Mouse (Mus musculus) forebrain, embryonic 15.5 days (tissue): ENCODE measurements around the gene Sh2d1b2. TPM values are rescaled to one million over a fixed set of nuclear protein-coding genes. Genes with fewer than 3 reads are reported as not detected.
A peak's percentile ranks its signal among the peaks of the same experiment; 100 is the strongest.
"Not testable (repeated sequence)": the region's sequence is repeated elsewhere in the genome, so short reads cannot be mapped to it uniquely, and the experiment has no call there.

Source experiments
- ATAC-seq: fragments of 200-750 bp; cut with Nextera tagmentation; replicated peaks from 2 replicates; pipeline ENCODE4 v1.8.0; 2017; ENCODE audit warnings: mild to moderate bottlenecking, moderate TSS enrichment, moderate library complexity
- H3K27ac ChIP-seq: fragments of 300-500 bp; sonication (generic); replicated peaks from 2 replicates; pipeline ENCODE4 v1.5.1; 2015; ENCODE audit warnings: mild to moderate bottlenecking, inconsistent platforms
- H3K27me3 ChIP-seq: fragments of 300-500 bp; sonication (generic); 2 replicates; pipeline ENCODE4 v1.6.1; 2015; ENCODE audit warnings: inconsistent platforms
- H3K36me3 ChIP-seq: fragments of 300-500 bp; sonication (generic); 2 replicates; pipeline ENCODE4 v1.6.1; 2015; ENCODE audit warnings: mild to moderate bottlenecking, inconsistent platforms
- H3K4me1 ChIP-seq: fragments of 300-500 bp; sonication (generic); 2 replicates; pipeline ENCODE4 v1.6.1; 2015; ENCODE audit warnings: inconsistent platforms
- H3K4me2 ChIP-seq: fragments of 300-500 bp; sonication (generic); replicated peaks from 2 replicates; pipeline ENCODE4 v1.6.1; 2015; ENCODE audit warnings: mild to moderate bottlenecking, inconsistent platforms
- H3K4me3 ChIP-seq: fragments of 300-500 bp; sonication (generic); 2 replicates; pipeline ENCODE4 v1.5.1; 2015; ENCODE audit warnings: mild to moderate bottlenecking, inconsistent platforms
- H3K9ac ChIP-seq: fragments of 300-500 bp; sonication (generic); replicated peaks from 2 replicates; pipeline ENCODE4 v1.6.1; 2015; ENCODE audit warnings: mild to moderate bottlenecking, inconsistent platforms
- H3K9me3 ChIP-seq: fragments of 300-500 bp; sonication (generic); 2 replicates; pipeline ENCODE4 v1.6.1; 2016; ENCODE audit warnings: inconsistent platforms
- WGBS: fragments of 180-500 bp; shearing (Covaris S2); methylation state at CpG from one replicate; pipeline ENCODE4 v1.1.7; 2015; ENCODE audit warnings: mixed read lengths; 5-methylcytosine and 5-hydroxymethylcytosine counted together
- polyA plus RNA-seq: library from polyadenylated mRNA; unstranded; fragments of >200 nt; fragmentation: Nextera tagmentation; extraction: Ambion mirVana; gene quantifications from 2 replicates; pipeline ENCODE4 v1.2.1, GENCODE M21; 2015

Sh2d1b2 gene
- polyA plus RNA-seq: not detected in 2 replicates

DNA sequence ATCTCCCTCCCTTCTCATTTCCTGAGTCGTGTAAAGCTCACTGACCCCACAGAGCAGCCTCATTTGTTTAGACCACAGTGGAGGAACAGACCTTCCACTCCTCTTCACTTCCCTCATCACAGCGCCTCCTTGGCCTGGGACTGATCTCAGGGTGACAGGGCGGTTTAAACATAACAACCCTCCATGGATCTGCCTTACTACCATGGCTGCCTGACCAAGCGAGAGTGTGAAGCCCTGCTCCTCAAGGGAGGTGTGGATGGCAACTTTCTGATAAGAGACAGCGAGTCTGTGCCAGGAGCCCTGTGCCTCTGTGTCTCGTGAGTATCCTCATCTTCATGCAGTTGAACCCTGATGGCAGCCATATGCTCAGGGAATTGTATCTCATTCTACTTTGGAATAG is at the start of gene Sh2d1b2:
Gene Sh2d1b2, plus strand, starts transcription at position 62 of the 400 bp plus-strand sequence.
- not testable (repeated sequence) for H3K36me3 ChIP-seq, H3K4me2 ChIP-seq, H3K27me3 ChIP-seq, ATAC-seq, H3K9ac ChIP-seq, H3K4me3 ChIP-seq, H3K4me1 ChIP-seq, H3K9me3 ChIP-seq, H3K27ac ChIP-seq
- 74% methylated on average over 6 of the region's 6 CpGs for WGBS

DNA sequence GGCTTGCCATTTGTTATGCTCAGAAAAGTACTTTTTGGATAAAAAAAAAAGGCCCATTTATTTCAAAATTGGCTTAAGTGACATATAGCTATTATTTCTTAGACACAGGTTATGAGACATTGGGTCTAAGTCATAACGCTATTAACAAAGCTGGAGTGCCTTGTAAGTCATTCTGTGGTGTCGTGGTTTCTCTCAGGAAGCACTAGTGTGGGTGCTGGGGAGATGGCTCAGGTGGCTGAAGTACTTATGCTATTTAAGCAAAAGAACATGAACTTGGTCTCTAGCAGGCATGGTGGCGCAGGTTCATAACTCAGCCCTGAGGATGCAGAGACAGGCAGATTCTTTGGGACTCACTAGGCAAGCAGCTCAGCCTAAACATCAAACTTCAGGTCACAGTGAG is 47.4 kb upstream of the Sh2d1b2 start:
- no peak overlapping the region for H3K4me3 ChIP-seq
- no peak overlapping the region for H3K4me2 ChIP-seq
- WGBS: 93% methylated on average over 3 of the region's 3 CpGs
- no peaks in the 10 kb centered on the region for H3K9me3 ChIP-seq
- no peak for ATAC-seq
- no peaks in the 10 kb centered on the region for H3K4me1 ChIP-seq
- no peaks in the 10 kb centered on the region for H3K27me3 ChIP-seq
- H3K36me3 ChIP-seq: no peaks in the 10 kb centered on the region
- H3K9ac ChIP-seq: no peak overlapping the region
- H3K27ac ChIP-seq: no peak overlapping the region

GRCm38 (mm10) chr1:170186531-170186930 is 46.0 kb upstream of the Sh2d1b2 start:
- Histone ChIP-seq H3K9ac (no peak overlapping the region), H3K27me3 (no peaks in the 10 kb centered on the region), H3K4me1 (no peaks in the 10 kb centered on the region), H3K4me2 (no peak overlapping the region), H3K9me3 (no peaks in the 10 kb centered on the region), H3K27ac (no peak overlapping the region), H3K36me3 (no peaks in the 10 kb centered on the region), H3K4me3 (no peak overlapping the region)
- no peak for ATAC-seq
- 87% methylated on average over 5 of the region's 5 CpGs for WGBS

DNA sequence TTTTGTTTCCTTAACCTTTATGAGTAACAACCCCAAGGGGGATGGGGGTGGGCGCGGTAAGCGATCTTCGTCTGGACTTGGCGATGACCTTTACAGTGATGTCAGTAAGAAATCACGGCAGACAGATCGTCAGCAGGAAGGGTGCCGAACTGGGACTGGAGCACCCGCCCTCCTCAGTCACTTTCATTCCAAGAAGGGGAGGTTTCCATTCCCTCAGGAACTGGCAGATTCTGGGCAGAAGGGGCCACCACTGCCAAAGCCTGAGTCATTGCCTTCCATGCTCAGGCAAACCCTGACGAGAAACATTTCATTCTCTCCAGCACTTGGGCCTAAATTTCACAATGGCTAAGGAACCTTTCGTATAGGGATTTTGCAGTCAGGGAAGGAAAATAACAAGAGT is 43.9 kb upstream of the Sh2d1b2 start:
- Histone ChIP-seq H3K27me3 (no peaks in the 10 kb centered on the region), H3K27ac (no peak overlapping the region), H3K9ac (no peak overlapping the region), H3K9me3 (no peaks in the 10 kb centered on the region), H3K4me3 (no peak overlapping the region), H3K36me3 (peaks cover 12% of the 10 kb centered on the region), H3K4me2 (no peak overlapping the region), H3K4me1 (no peaks in the 10 kb centered on the region)
- WGBS: 81% methylated on average over 11 of the region's 11 CpGs
- no peak for ATAC-seq

GRCm38 (mm10) chr1:170190225-170190624 is 42.3 kb upstream of the Sh2d1b2 start:
- Histone ChIP-seq H3K4me2 (no peak overlapping the region), H3K9me3 (no peaks in the 10 kb centered on the region), H3K4me1 (no peaks in the 10 kb centered on the region), H3K9ac (no peak overlapping the region), H3K27me3 (no peaks in the 10 kb centered on the region), H3K4me3 (no peak overlapping the region), H3K27ac (no peak overlapping the region), H3K36me3 (peaks cover 29% of the 10 kb centered on the region)
- no peak for ATAC-seq
- 88% methylated on average over 4 of the region's 4 CpGs for WGBS

- no peak overlapping the region for H3K4me3 ChIP-seq
- H3K4me1 ChIP-seq: no peaks in the 10 kb centered on the region
- peaks cover 45% of the 10 kb centered on the region for H3K36me3 ChIP-seq
- 88% methylated on average over 1 of the region's 1 CpGs for WGBS
- H3K9me3 ChIP-seq: no peaks in the 10 kb centered on the region
- H3K27me3 ChIP-seq: no peaks in the 10 kb centered on the region
- no peak for ATAC-seq
- H3K27ac ChIP-seq: no peak overlapping the region
- no peak overlapping the region for H3K4me2 ChIP-seq
- no peak overlapping the region for H3K9ac ChIP-seq
Measured at GRCm38 (mm10) chr1:170191925-170192324, 40.6 kb upstream of the Sh2d1b2 start.

- Histone ChIP-seq H3K36me3 (peaks cover 76% of the 10 kb centered on the region), H3K4me2 (no peak overlapping the region), H3K4me3 (no peak overlapping the region), H3K4me1 (no peaks in the 10 kb centered on the region), H3K27ac (no peak overlapping the region), H3K9me3 (no peaks in the 10 kb centered on the region), H3K9ac (no peak overlapping the region), H3K27me3 (no peaks in the 10 kb centered on the region)
- WGBS: 93% methylated on average over 8 of the region's 8 CpGs
- no peak for ATAC-seq
Measured at GRCm38 (mm10) chr1:170196211-170196610, 36.3 kb upstream of the Sh2d1b2 start.

DNA sequence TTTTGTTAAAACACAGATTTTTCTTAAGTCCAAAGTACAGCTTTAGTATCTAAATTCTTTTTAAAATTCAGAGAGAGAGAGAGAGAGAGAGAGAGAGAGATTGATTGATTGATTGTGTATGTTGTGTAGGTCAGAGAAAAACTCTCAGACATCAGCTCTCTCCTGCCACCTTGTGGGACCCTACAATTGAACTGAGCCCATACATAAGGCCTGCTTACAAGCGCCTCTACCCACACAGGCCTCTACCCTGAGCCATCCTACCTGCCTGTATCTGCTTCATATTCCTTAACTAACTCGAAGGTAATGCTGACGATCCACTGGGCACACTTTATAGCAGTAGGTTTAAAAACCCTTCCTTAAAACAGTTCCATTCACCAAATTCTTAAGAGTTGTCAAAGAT is 32.2 kb upstream of the Sh2d1b2 start:
- no peaks in the 10 kb centered on the region for H3K27me3 ChIP-seq
- WGBS: 87% methylated on average over 3 of the region's 3 CpGs
- no peak overlapping the region for H3K27ac ChIP-seq
- no peak overlapping the region for H3K4me2 ChIP-seq
- H3K36me3 ChIP-seq: peaks cover 62% of the 10 kb centered on the region
- ATAC-seq: 0 out of 2 replicates have a peak, but pooled peaks have one; percentile 26
- H3K9ac ChIP-seq: no peak overlapping the region
- H3K4me1 ChIP-seq: no peaks in the 10 kb centered on the region
- no peaks in the 10 kb centered on the region for H3K9me3 ChIP-seq
- no peak overlapping the region for H3K4me3 ChIP-seq

- H3K27me3 ChIP-seq: no peaks in the 10 kb centered on the region
- no peak overlapping the region for H3K9ac ChIP-seq
- WGBS: 94% methylated on average over 6 of the region's 6 CpGs
- H3K4me1 ChIP-seq: no peaks in the 10 kb centered on the region
- H3K4me3 ChIP-seq: no peak overlapping the region
- no peak overlapping the region for H3K27ac ChIP-seq
- H3K9me3 ChIP-seq: no peaks in the 10 kb centered on the region
- H3K4me2 ChIP-seq: no peak overlapping the region
- no peak for ATAC-seq
- H3K36me3 ChIP-seq: peaks cover 52% of the 10 kb centered on the region
Measured at GRCm38 (mm10) chr1:170206395-170206794, 26.2 kb upstream of the Sh2d1b2 start.

- WGBS: 92% methylated on average over 10 of the region's 10 CpGs
- peaks cover 14% of the 10 kb centered on the region for H3K4me1 ChIP-seq
- H3K9ac ChIP-seq: no peak overlapping the region
- H3K27ac ChIP-seq: no peak overlapping the region
- H3K27me3 ChIP-seq: 0 out of 2 replicates have a peak, but pooled peaks cover 3% of the 10 kb centered on the region
- H3K4me2 ChIP-seq: no peak overlapping the region
- no peak for ATAC-seq
- peaks cover 12% of the 10 kb centered on the region for H3K36me3 ChIP-seq
- no peak overlapping the region for H3K4me3 ChIP-seq
- no peaks in the 10 kb centered on the region for H3K9me3 ChIP-seq
Measured at GRCm38 (mm10) chr1:170213181-170213879, 19.2 kb upstream of the Sh2d1b2 start.

- no peak for ATAC-seq
- WGBS: 48% methylated on average over 7 of the region's 7 CpGs
- Histone ChIP-seq H3K4me1 (peaks cover 14% of the 10 kb centered on the region), H3K27me3 (0 out of 2 replicates have a peak, but pooled peaks cover 3% of the 10 kb centered on the region), H3K9me3 (no peaks in the 10 kb centered on the region), H3K4me3 (peak overlapping the region; percentile 70), H3K27ac (peak overlapping the region; percentile 75; the same call in 1 of the 2 replicates), H3K9ac (peak overlapping the region; percentile 71), H3K4me2 (peak overlapping the region; percentile 70), H3K36me3 (peaks cover 10% of the 10 kb centered on the region)
Measured at GRCm38 (mm10) chr1:170214383-170214756, 18.2 kb upstream of the Sh2d1b2 start.

- Histone ChIP-seq H3K27ac (peak within 1 kb of the TSS; percentile 75), H3K36me3 (peaks cover 10% of the 10 kb centered on the region), H3K9ac (peak within 1 kb of the TSS; percentile 71), H3K4me3 (peak within 1 kb of the TSS; percentile 70), H3K27me3 (0 out of 2 replicates have a peak, but pooled peaks cover 3% of the 10 kb centered on the region), H3K4me2 (peak within 1 kb of the TSS; percentile 70), H3K9me3 (no peaks in the 10 kb centered on the region), H3K4me1 (peaks cover 14% of the 10 kb centered on the region)
- ATAC-seq: peak; percentile 99
- WGBS: under 1% methylated on average over 61 of the region's 70 CpGs
Measured at GRCm38 (mm10) chr1:170214757-170215522, 17.6 kb upstream of the Sh2d1b2 start, which contains the start of gene Uhmk1. TSS of gene Uhmk1 (minus strand) at chr1:170215397.
